Mouse (Mus musculus) spleen, adult 2 months (tissue): ENCODE data around the gene Nrd1.

Experiments
- CTCF ChIP-seq: fragments of 200-500 bp; IDR thresholded peaks from 2 replicates; pipeline ENCODE4 v1.5.1; 2011; ENCODE audit warnings: mild to moderate bottlenecking, inconsistent platforms; ENCODE audit not compliant: insufficient read depth, insufficient read length, insufficient replicate concordance; ENCODE audit errors: extremely low read depth
- POLR2A ChIP-seq: fragments of 200-500 bp; IDR thresholded peaks from 2 replicates; pipeline ENCODE4 v1.6.1; 2011; ENCODE audit warnings: low read depth, low read length, inconsistent platforms

DNA sequence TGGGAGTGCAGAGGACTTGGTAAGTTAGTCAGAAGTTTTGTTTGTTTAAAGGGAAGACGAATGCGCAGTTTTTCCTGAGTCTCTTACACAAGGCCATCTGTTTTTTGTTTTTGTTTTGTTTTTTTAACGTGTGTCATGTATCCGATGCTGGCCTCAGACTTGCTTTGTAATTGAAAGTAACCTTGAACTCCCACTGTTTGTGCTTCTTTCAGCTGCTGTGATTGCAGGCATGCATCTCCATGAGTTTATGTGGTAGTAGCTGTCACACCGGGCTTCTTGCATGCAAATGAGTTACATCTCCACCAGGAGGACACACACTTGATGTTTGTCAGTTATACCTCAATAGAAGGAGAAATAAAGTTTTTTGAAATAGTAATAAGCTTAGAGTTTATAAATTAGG, 43.3 kb downstream of the Nrd1 start:
- TF ChIP-seq POLR2A (no peak), CTCF (no peak)
